In genomic region chr11:53520122-53520978, GRCm38 (mm10) we compare ENCODE assay signal across 8 mouse cellular contexts. TPM values are rescaled to one million over a fixed set of nuclear protein-coding genes. Genes with fewer than 3 reads are reported as not detected.
DNase-seq lines count a peak whose midpoint lies in the region; ATAC-seq and TF ChIP-seq lines count a peak whose summit lies in the region.

No protein-coding gene starts in this region.

- H3K4me3 ChIP-seq in ES-Bruce4 (ENCODE audit: low read depth, low read length): peak overlapping the region; percentile 76
- H3K4me3 ChIP-seq in forebrain, embryonic 10.5 days: peak overlapping the region; percentile 94
- peak overlapping the region; percentile 88 for H3K4me3 ChIP-seq in heart, embryonic 16.5 days (ENCODE audit: low read length)
- peak overlapping the region; percentile 84 for H3K4me3 ChIP-seq in liver, embryonic 16.5 days (ENCODE audit: low read depth, low read length)
- peak overlapping the region; percentile 78 for H3K4me3 ChIP-seq in neural tube, embryonic 15.5 days (replicated peaks)

- H3K36me3 ChIP-seq in ES-Bruce4 (ENCODE audit: control insufficient read depth, insufficient read depth, low read length, poor library complexity, severe bottlenecking): no peaks in the 10 kb centered on the region
- no peaks in the 10 kb centered on the region for H3K36me3 ChIP-seq in forebrain, embryonic 10.5 days (replicated peaks)
- H3K36me3 ChIP-seq in heart, embryonic 16.5 days (ENCODE audit: control insufficient read depth, insufficient read depth): no peaks in the 10 kb centered on the region
- no peaks in the 10 kb centered on the region for H3K36me3 ChIP-seq in liver, embryonic 16.5 days (ENCODE audit: control insufficient read depth, insufficient read depth)
- H3K36me3 ChIP-seq in neural tube, embryonic 15.5 days: no peaks in the 10 kb centered on the region

- 3% methylated on average over 24 of the region's 24 CpGs for WGBS in forebrain, embryonic 10.5 days
- WGBS in heart, embryonic 16.5 days: 1% methylated on average over 24 of the region's 24 CpGs
- 3% methylated on average over 24 of the region's 24 CpGs for WGBS in large intestine, adult 2 months
- 4% methylated on average over 24 of the region's 24 CpGs for WGBS in liver, embryonic 16.5 days (ENCODE audit: insufficient replicate concordance)
- WGBS in neural tube, embryonic 15.5 days: 3% methylated on average over 24 of the region's 24 CpGs

- H3K9ac ChIP-seq in ES-Bruce4 (ENCODE audit: low read depth, poor library complexity, severe bottlenecking): peak overlapping the region; percentile 92
- H3K9ac ChIP-seq in heart, embryonic 16.5 days (ENCODE audit: low read length): peak overlapping the region; percentile 92
- H3K9ac ChIP-seq in liver, embryonic 16.5 days (ENCODE audit: low read depth, low read length): peak overlapping the region; percentile 90
- H3K9ac ChIP-seq in neural tube, embryonic 15.5 days (replicated peaks): peak overlapping the region; percentile 88

- peak; percentile 66 for ATAC-seq in heart, embryonic 16.5 days (replicated peaks; ENCODE audit: extremely low read depth, insufficient read depth, low FRiP score)
- ATAC-seq in liver, embryonic 16.5 days (ENCODE audit: low read depth): peak; percentile 79
- peak; percentile 56 for ATAC-seq in neural tube, embryonic 15.5 days (ENCODE audit: low FRiP score)

- no peak for TF ChIP-seq POLR2A in ES-Bruce4 (IDR thresholded peaks at IDR 0.05; ENCODE audit: insufficient read depth, low read length)

- no peak overlapping the region for H3K27ac ChIP-seq in ES-Bruce4 (ENCODE audit: insufficient read depth, low read length)
- H3K27ac ChIP-seq in forebrain, embryonic 10.5 days: peak overlapping the region; percentile 93
- peak overlapping the region; percentile 89 for H3K27ac ChIP-seq in heart, embryonic 16.5 days (ENCODE audit: low read length)
- H3K27ac ChIP-seq in liver, embryonic 16.5 days (ENCODE audit: low read length): peak overlapping the region; percentile 89
- peak overlapping the region; percentile 81 for H3K27ac ChIP-seq in neural tube, embryonic 15.5 days (replicated peaks)

- H3K4me1 ChIP-seq in ES-Bruce4 (ENCODE audit: control insufficient read depth, insufficient read depth, low read length): peaks cover 5% of the 10 kb centered on the region
- H3K4me1 ChIP-seq in forebrain, embryonic 10.5 days: peaks cover 69% of the 10 kb centered on the region
- peaks cover 43% of the 10 kb centered on the region for H3K4me1 ChIP-seq in heart, embryonic 16.5 days (ENCODE audit: control insufficient read depth, insufficient read depth, low read length)
- peaks cover 58% of the 10 kb centered on the region for H3K4me1 ChIP-seq in liver, embryonic 16.5 days (ENCODE audit: control insufficient read depth, low read depth, low read length)
- peaks cover 45% of the 10 kb centered on the region for H3K4me1 ChIP-seq in neural tube, embryonic 15.5 days

- no peak for TF ChIP-seq EP300 in ES-Bruce4 (IDR thresholded peaks at IDR 0.05; ENCODE audit: insufficient read depth, low read depth, low read length)

- TF ChIP-seq CTCF in ES-Bruce4 (IDR thresholded peaks at IDR 0.05; ENCODE audit: low read depth, low read length): no peak

- peak overlapping the region; percentile 73 for H3K4me2 ChIP-seq in heart, embryonic 16.5 days (ENCODE audit: low read depth, low read length)
- H3K4me2 ChIP-seq in liver, embryonic 16.5 days (ENCODE audit: low read depth, low read length): peak overlapping the region; percentile 95
- peak overlapping the region; percentile 87 for H3K4me2 ChIP-seq in neural tube, embryonic 15.5 days

- H3K9me3 ChIP-seq in ES-Bruce4 (replicated peaks; ENCODE audit: control insufficient read depth, insufficient read depth, low read length, poor library complexity, severe bottlenecking): no peaks in the 10 kb centered on the region
- no peaks in the 10 kb centered on the region for H3K9me3 ChIP-seq in forebrain, embryonic 10.5 days
- no peaks in the 10 kb centered on the region for H3K9me3 ChIP-seq in heart, embryonic 16.5 days (replicated peaks; ENCODE audit: control insufficient read depth, low read length)
- no peaks in the 10 kb centered on the region for H3K9me3 ChIP-seq in liver, embryonic 16.5 days (replicated peaks; ENCODE audit: control insufficient read depth, low read length)
- H3K9me3 ChIP-seq in neural tube, embryonic 15.5 days (replicated peaks): no peaks in the 10 kb centered on the region

- DNase-seq in c-Kit-negative CD71-positive TER-119-positive erythroid progenitor cells, embryonic 14.5 days (ENCODE audit: low read depth, low spot score): peak; percentile 62
- DNase-seq in forebrain, embryonic 10.5 days (ENCODE audit: extremely low spot score, low spot score): peak; percentile 51
- peak; percentile 32 for DNase-seq in large intestine, adult 2 months (ENCODE audit: low read depth, low spot score)
- peak; percentile 47 for DNase-seq in urinary bladder, postnatal 25 days (ENCODE audit: low spot score)

- H3K27me3 ChIP-seq in ES-Bruce4 (ENCODE audit: control insufficient read depth, insufficient read depth, low read length, poor library complexity, severe bottlenecking): no peaks in the 10 kb centered on the region
- H3K27me3 ChIP-seq in forebrain, embryonic 10.5 days (ENCODE audit: poor library complexity, severe bottlenecking): peaks cover 23% of the 10 kb centered on the region
- H3K27me3 ChIP-seq in heart, embryonic 16.5 days (ENCODE audit: control insufficient read depth, insufficient read depth, low read length): no peaks in the 10 kb centered on the region
- no peaks in the 10 kb centered on the region for H3K27me3 ChIP-seq in liver, embryonic 16.5 days (ENCODE audit: control insufficient read depth, insufficient read depth, low read depth, low read length)
- H3K27me3 ChIP-seq in neural tube, embryonic 15.5 days (replicated peaks): no peaks in the 10 kb centered on the region

RNA-seq across cellular contexts. Expression of gene Sept8, which starts 1.3 kb away (rescaled TPM):
- polyA plus RNA-seq in ES-Bruce4 (2011; ENCODE audit: insufficient read depth, insufficient read length, low read depth, missing spikeins): 39.5 and 40.1 TPM in 2 replicates
- 22.7 and 22.9 TPM in 2 replicates for polyA plus RNA-seq in forebrain, embryonic 10.5 days (2016; fragmentation: Nextera tagmentation; extraction: Ambion mirVana)
- 22.9 and 23.3 TPM in 2 replicates for polyA plus RNA-seq in heart, embryonic 16.5 days (2015; fragmentation: Nextera tagmentation; extraction: Ambion mirVana)
- 15.1 and 16.0 TPM in 2 replicates for polyA plus RNA-seq in large intestine, adult 2 months (2012; rRNA removed)
- polyA plus RNA-seq in liver, embryonic 16.5 days (2015; fragmentation: Nextera tagmentation; extraction: Ambion mirVana): 16.5 and 18.9 TPM in 2 replicates
- polyA plus RNA-seq in neural tube, embryonic 15.5 days (2015; fragmentation: Nextera tagmentation; extraction: Ambion mirVana): 23.3 and 26.2 TPM in 2 replicates

RNA-seq across cellular contexts. Expression of gene Sowaha, which starts 40.3 kb away (rescaled TPM):
- polyA plus RNA-seq in ES-Bruce4 (2011; ENCODE audit: insufficient read depth, insufficient read length, low read depth, missing spikeins): not detected in 2 replicates
- 0.46 and 0.97 TPM in 2 replicates for polyA plus RNA-seq in forebrain, embryonic 10.5 days (2016; fragmentation: Nextera tagmentation; extraction: Ambion mirVana)
- polyA plus RNA-seq in heart, embryonic 16.5 days (2015; fragmentation: Nextera tagmentation; extraction: Ambion mirVana): 0.17 and 0.18 TPM in 2 replicates
- polyA plus RNA-seq in large intestine, adult 2 months (2012; rRNA removed): 7.5 and 21.0 TPM in 2 replicates
- 13.5 and 15.9 TPM in 2 replicates for polyA plus RNA-seq in liver, embryonic 16.5 days (2015; fragmentation: Nextera tagmentation; extraction: Ambion mirVana)
- polyA plus RNA-seq in neural tube, embryonic 15.5 days (2015; fragmentation: Nextera tagmentation; extraction: Ambion mirVana): 1.4 and 1.6 TPM in 2 replicates

RNA-seq across cellular contexts. Expression of gene Gm9945, which starts 40.4 kb away (rescaled TPM):
- polyA plus RNA-seq in ES-Bruce4 (2011; ENCODE audit: insufficient read depth, insufficient read length, low read depth, missing spikeins): not detected in 2 replicates
- 0.30 TPM in 1 of 2 replicates, not detected in the other for polyA plus RNA-seq in forebrain, embryonic 10.5 days (2016; fragmentation: Nextera tagmentation; extraction: Ambion mirVana)
- polyA plus RNA-seq in heart, embryonic 16.5 days (2015; fragmentation: Nextera tagmentation; extraction: Ambion mirVana): not detected in 2 replicates
- polyA plus RNA-seq in large intestine, adult 2 months (2012; rRNA removed): not detected in 2 replicates
- polyA plus RNA-seq in liver, embryonic 16.5 days (2015; fragmentation: Nextera tagmentation; extraction: Ambion mirVana): 0.49 and 0.64 TPM in 2 replicates
- polyA plus RNA-seq in neural tube, embryonic 15.5 days (2015; fragmentation: Nextera tagmentation; extraction: Ambion mirVana): 0.27 TPM in 1 of 2 replicates, not detected in the other

RNA-seq across cellular contexts. Expression of gene Kif3a, which starts 46.8 kb away (rescaled TPM):
- polyA plus RNA-seq in ES-Bruce4 (2011; ENCODE audit: insufficient read depth, insufficient read length, low read depth, missing spikeins): 28.9 and 31.6 TPM in 2 replicates
- 78.4 and 82.2 TPM in 2 replicates for polyA plus RNA-seq in forebrain, embryonic 10.5 days (2016; fragmentation: Nextera tagmentation; extraction: Ambion mirVana)
- polyA plus RNA-seq in heart, embryonic 16.5 days (2015; fragmentation: Nextera tagmentation; extraction: Ambion mirVana): 38.3 and 38.9 TPM in 2 replicates
- polyA plus RNA-seq in large intestine, adult 2 months (2012; rRNA removed): 1.8 and 2.3 TPM in 2 replicates
- 7.4 and 9.7 TPM in 2 replicates for polyA plus RNA-seq in liver, embryonic 16.5 days (2015; fragmentation: Nextera tagmentation; extraction: Ambion mirVana)
- 275 and 338 TPM in 2 replicates for polyA plus RNA-seq in neural tube, embryonic 15.5 days (2015; fragmentation: Nextera tagmentation; extraction: Ambion mirVana)

RNA-seq across cellular contexts. Expression of gene Gm9837, which starts 50.1 kb away (rescaled TPM):
- not detected in 2 replicates for polyA plus RNA-seq in ES-Bruce4 (2011; ENCODE audit: insufficient read depth, insufficient read length, low read depth, missing spikeins)
- not detected in 2 replicates for polyA plus RNA-seq in forebrain, embryonic 10.5 days (2016; fragmentation: Nextera tagmentation; extraction: Ambion mirVana)
- not detected in 2 replicates for polyA plus RNA-seq in heart, embryonic 16.5 days (2015; fragmentation: Nextera tagmentation; extraction: Ambion mirVana)
- not detected in 2 replicates for polyA plus RNA-seq in large intestine, adult 2 months (2012; rRNA removed)
- polyA plus RNA-seq in liver, embryonic 16.5 days (2015; fragmentation: Nextera tagmentation; extraction: Ambion mirVana): not detected in 2 replicates
- not detected in 2 replicates for polyA plus RNA-seq in neural tube, embryonic 15.5 days (2015; fragmentation: Nextera tagmentation; extraction: Ambion mirVana)
